14 mouse cellular contexts compared by ENCODE assay signal in the genomic region with DNA sequence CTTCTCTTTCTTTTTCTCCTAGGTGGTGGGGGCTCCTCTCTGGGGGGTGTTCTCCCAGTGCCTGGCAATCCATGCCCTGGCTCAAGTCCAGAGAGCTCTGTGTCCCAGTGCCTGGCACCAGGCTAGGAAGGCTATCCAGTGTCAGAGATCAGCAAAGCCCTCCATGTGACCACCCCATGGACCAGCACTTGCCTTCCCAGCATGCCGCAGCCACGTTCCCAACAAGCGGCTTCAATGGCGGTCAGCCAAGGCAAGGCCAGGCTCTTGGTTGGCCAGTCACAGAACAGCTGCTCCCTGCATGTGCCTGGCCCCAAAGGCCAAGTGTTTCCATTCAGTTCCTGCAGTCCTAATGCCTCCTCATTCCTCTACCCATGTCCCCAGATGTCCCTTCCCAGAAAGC. TPM values are rescaled to one million over a fixed set of nuclear protein-coding genes. Genes with fewer than 3 reads are reported as not detected.
A peak's percentile ranks its signal among the peaks of the same experiment; 100 is the strongest.
DNase-seq lines count a peak whose midpoint lies in the region; ATAC-seq and TF ChIP-seq lines count a peak whose summit lies in the region.
"Had no signal": no experiment of that assay in that cellular context is flagged by ENCODE, and none has a peak within 500 bp of the region (broad histone marks: within the 10 kb centered on the region; RNA-seq: fewer than 3 reads in every experiment).

No protein-coding gene starts in this region.

- no peaks in the 10 kb centered on the region for H3K9me3 ChIP-seq in hindbrain, postnatal 0 days (ENCODE audit: low read length)
- H3K9me3 ChIP-seq in hindbrain, embryonic 10.5 days: no peaks in the 10 kb centered on the region
- no peaks in the 10 kb centered on the region for H3K9me3 ChIP-seq in ES-E14 (ENCODE audit: control insufficient read depth, insufficient read depth, low read depth, low read length)
- no peaks in the 10 kb centered on the region for H3K9me3 ChIP-seq in forebrain, embryonic 16.5 days (ENCODE audit: control insufficient read depth, low read length)
- no peaks in the 10 kb centered on the region for H3K9me3 ChIP-seq in midbrain, embryonic 14.5 days (ENCODE audit: control insufficient read depth, low read length)
- H3K9me3 ChIP-seq: neural tube, embryonic 15.5 days had no signal

- TF ChIP-seq CTCF in hindbrain, postnatal 0 days (IDR thresholded peaks at IDR 0.05; ENCODE audit: low read depth): no peak

- peak; percentile 43; the same call in 1 of the 2 replicates for ATAC-seq in hindbrain, postnatal 0 days
- no peak for ATAC-seq in forebrain, embryonic 16.5 days
- ATAC-seq in monocyte, adult 5-6 weeks (replicated peaks; ENCODE audit: insufficient number of reproducible peaks, low FRiP score, low TSS enrichment, poor library complexity, severe bottlenecking): no peak
- no peak; the same call in 1 of the 2 replicates for ATAC-seq in midbrain, embryonic 14.5 days (ENCODE audit: low FRiP score, low TSS enrichment)
- ATAC-seq: activated CD4-positive, CD25-positive, alpha-beta regulatory T cell, adult 4 months had no signal

- 55% methylated on average over 4 of the region's 4 CpGs for WGBS in hindbrain, postnatal 0 days
- WGBS in hindbrain, embryonic 10.5 days: 96% methylated on average over 4 of the region's 4 CpGs
- WGBS in forebrain, embryonic 16.5 days: 83% methylated on average over 4 of the region's 4 CpGs
- WGBS in midbrain, embryonic 14.5 days: 81% methylated on average over 4 of the region's 4 CpGs

- no peaks in the 10 kb centered on the region for H3K36me3 ChIP-seq in hindbrain, postnatal 0 days (ENCODE audit: insufficient read depth, low read length)
- H3K36me3 ChIP-seq in hindbrain, embryonic 10.5 days: no peaks in the 10 kb centered on the region
- H3K36me3 ChIP-seq in ES-E14 (ENCODE audit: control insufficient read depth, insufficient read depth, low read length, poor library complexity, severe bottlenecking): no peaks in the 10 kb centered on the region
- no peaks in the 10 kb centered on the region for H3K36me3 ChIP-seq in forebrain, embryonic 16.5 days (ENCODE audit: control insufficient read depth, insufficient read depth)
- no peaks in the 10 kb centered on the region for H3K36me3 ChIP-seq in midbrain, embryonic 14.5 days (ENCODE audit: control insufficient read depth, insufficient read depth, low read length)
- H3K36me3 ChIP-seq: neural tube, embryonic 15.5 days had no signal

- H3K27ac ChIP-seq in hindbrain, postnatal 0 days: no peak overlapping the region
- no peak overlapping the region for H3K27ac ChIP-seq in hindbrain, embryonic 10.5 days
- H3K27ac ChIP-seq in ES-E14 (ENCODE audit: insufficient read depth, low read depth, low read length, poor library complexity, severe bottlenecking): peak overlapping the region; percentile 36; the same call in 1 of the 2 replicates
- no peak overlapping the region for H3K27ac ChIP-seq in forebrain, embryonic 16.5 days (ENCODE audit: low read length)
- H3K27ac ChIP-seq in midbrain, embryonic 14.5 days (replicated peaks; ENCODE audit: low read depth, low read length): no peak overlapping the region
- H3K27ac ChIP-seq: heart, adult 2 months; neural tube, embryonic 15.5 days; stomach, postnatal 0 days had no signal

- no peaks in the 10 kb centered on the region for H3K4me1 ChIP-seq in hindbrain, postnatal 0 days (ENCODE audit: insufficient read depth, low read length)
- peaks cover 4% of the 10 kb centered on the region; the same call in 1 of the 2 replicates for H3K4me1 ChIP-seq in hindbrain, embryonic 10.5 days (replicated peaks)
- H3K4me1 ChIP-seq in ES-E14 (ENCODE audit: control insufficient read depth in 2 of 2, insufficient read depth in 2 of 2, low read length in 2 of 2, poor library complexity in 1 of 2): peaks cover 0 to 3% of the 10 kb centered on the region in 2 experiments; a peak in 2 of 4 replicates
- no peaks in the 10 kb centered on the region for H3K4me1 ChIP-seq in forebrain, embryonic 16.5 days (replicated peaks; ENCODE audit: control insufficient read depth, insufficient read depth, low read length)
- H3K4me1 ChIP-seq in midbrain, embryonic 14.5 days (ENCODE audit: control insufficient read depth, insufficient read depth, low read length): no peaks in the 10 kb centered on the region
- H3K4me1 ChIP-seq: neural tube, embryonic 15.5 days had no signal

- peak; percentile 41 for DNase-seq in hindbrain, postnatal 0 days (ENCODE audit: low spot score)
- DNase-seq in hindbrain, embryonic 10.5 days (ENCODE audit: low spot score): no peak
- no peak for DNase-seq in ES-E14 (ENCODE audit: low read depth, low spot score)
- DNase-seq in adrenal gland, postnatal 10 days: peak; percentile 49
- peak; percentile 37 to 61 for DNase-seq in cerebellum, postnatal 25 days
- no peak for DNase-seq in midbrain, embryonic 14.5 days
- DNase-seq: right cerebral cortex, postnatal 4 days had no signal

- in situ Hi-C loops in ES-E14 (cut with MboI; ENCODE audit: low sequenced_read_pairs in 2 of 2, unreplicated experiment in 2 of 2): loop anchor here in 1 of 2 experiments (25.0 kb wide), 2 partner anchors 474 to 899 kb away; a partner anchor contains a TSS

- H3K4me2 ChIP-seq in hindbrain, postnatal 0 days (ENCODE audit: low read depth, low read length): no peak overlapping the region
- no peak overlapping the region for H3K4me2 ChIP-seq in forebrain, embryonic 16.5 days (ENCODE audit: low read length)
- H3K4me2 ChIP-seq in midbrain, embryonic 14.5 days (ENCODE audit: low read length): no peak overlapping the region
- H3K4me2 ChIP-seq: midbrain, embryonic 11.5 days; neural tube, embryonic 15.5 days had no signal

- no peak overlapping the region for H3K9ac ChIP-seq in hindbrain, postnatal 0 days (replicated peaks; ENCODE audit: low read length)
- no peak overlapping the region for H3K9ac ChIP-seq in ES-E14 (ENCODE audit: insufficient read depth, low read depth, low read length, poor library complexity, severe bottlenecking)
- no peak overlapping the region for H3K9ac ChIP-seq in forebrain, embryonic 16.5 days (replicated peaks; ENCODE audit: low read depth, low read length)
- H3K9ac ChIP-seq in midbrain, embryonic 14.5 days (replicated peaks; ENCODE audit: low read length): no peak overlapping the region
- H3K9ac ChIP-seq: neural tube, embryonic 15.5 days had no signal

- H3K4me3 ChIP-seq in hindbrain, postnatal 0 days (ENCODE audit: low read length): no peak overlapping the region
- no peak overlapping the region for H3K4me3 ChIP-seq in hindbrain, embryonic 10.5 days
- H3K4me3 ChIP-seq in ES-E14 (ENCODE audit: insufficient read depth in 1 of 2, low read depth in 1 of 2, low read length in 2 of 2, poor library complexity in 1 of 2, severe bottlenecking in 1 of 2): no peak overlapping the region
- no peak overlapping the region for H3K4me3 ChIP-seq in forebrain, embryonic 16.5 days (replicated peaks; ENCODE audit: low read length)
- no peak overlapping the region for H3K4me3 ChIP-seq in midbrain, embryonic 14.5 days (replicated peaks; ENCODE audit: low read depth, low read length)
- H3K4me3 ChIP-seq: heart, adult 2 months; neural tube, embryonic 15.5 days had no signal

- H3K27me3 ChIP-seq in hindbrain, postnatal 0 days (ENCODE audit: insufficient read depth, low read length): no peaks in the 10 kb centered on the region
- no peaks in the 10 kb centered on the region for H3K27me3 ChIP-seq in hindbrain, embryonic 10.5 days (ENCODE audit: insufficient read depth, poor library complexity, severe bottlenecking)
- no peaks in the 10 kb centered on the region for H3K27me3 ChIP-seq in forebrain, embryonic 16.5 days (replicated peaks; ENCODE audit: control insufficient read depth, insufficient read depth, low read length)
- no peaks in the 10 kb centered on the region for H3K27me3 ChIP-seq in midbrain, embryonic 14.5 days (ENCODE audit: control insufficient read depth, insufficient read depth, low read length)
- H3K27me3 ChIP-seq: neural tube, embryonic 15.5 days had no signal

TF ChIP-seq in ES-E14, 5 proteins besides CTCF, POLR2A, EP300 and RAD21:
- no peak for TF ChIP-seq ZNF384 (IDR thresholded peaks at IDR 0.05; ENCODE audit: low read depth, low read length)
- TF ChIP-seq CHD2 (IDR thresholded peaks at IDR 0.05; ENCODE audit: low read depth, low read length): no peak
- TF ChIP-seq HCFC1 (IDR thresholded peaks at IDR 0.05; ENCODE audit: borderline replicate concordance, insufficient read depth, low read length): no peak
- no peak for TF ChIP-seq MAFK (IDR thresholded peaks at IDR 0.05; ENCODE audit: insufficient read depth, low read depth, low read length)
- TF ChIP-seq ZC3H11A (IDR thresholded peaks at IDR 0.05; ENCODE audit: borderline replicate concordance, low read depth, low read length): no peak

RNA-seq across cellular contexts. Expression of a gene that starts 53.2 kb away (rescaled TPM):
- total RNA-seq in hindbrain, postnatal 0 days (2014; rRNA removed): 19.2 and 21.6 TPM in 2 replicates
- polyA plus RNA-seq in hindbrain, postnatal 0 days (2015; fragmentation: Nextera tagmentation; extraction: Ambion mirVana): 18.1 and 19.4 TPM in 2 replicates
- polyA plus RNA-seq in hindbrain, embryonic 10.5 days (2016; fragmentation: Nextera tagmentation; extraction: Ambion mirVana): 2.9 and 3.2 TPM in 2 replicates
- 2.3 and 3.5 TPM in 2 replicates for total RNA-seq in ES-E14 (2012; rRNA removed)
- 1 to 10 TPM; 1.0 to 2.8 TPM for total RNA-seq in adrenal gland, postnatal 10 days (2021)
- polyA plus RNA-seq in forebrain, embryonic 16.5 days (2015; fragmentation: Nextera tagmentation; extraction: Ambion mirVana): 16.3 and 18.7 TPM in 2 replicates
- total RNA-seq in monocyte, adult 5-6 weeks (2017): not detected in 3 replicates
- polyA plus RNA-seq in midbrain, embryonic 14.5 days (2014; fragmentation: Nextera tagmentation; extraction: Ambion mirVana): 11.3 and 11.5 TPM in 2 replicates

Comparison
In these comparisons a context has a peak if more than half of its experiments do, and no peak if none do; other contexts are left out.
1. DNase-seq: peak in hindbrain, postnatal 0 days (single experiment), adrenal gland, postnatal 10 days (single experiment) and cerebellum, postnatal 25 days (2 of 2); none in hindbrain, embryonic 10.5 days (single experiment), ES-E14 (single experiment) and midbrain, embryonic 14.5 days (single experiment).